Mouse (Mus musculus): Measurements from ENCODE around the gene Rps6ka4.

DNA sequence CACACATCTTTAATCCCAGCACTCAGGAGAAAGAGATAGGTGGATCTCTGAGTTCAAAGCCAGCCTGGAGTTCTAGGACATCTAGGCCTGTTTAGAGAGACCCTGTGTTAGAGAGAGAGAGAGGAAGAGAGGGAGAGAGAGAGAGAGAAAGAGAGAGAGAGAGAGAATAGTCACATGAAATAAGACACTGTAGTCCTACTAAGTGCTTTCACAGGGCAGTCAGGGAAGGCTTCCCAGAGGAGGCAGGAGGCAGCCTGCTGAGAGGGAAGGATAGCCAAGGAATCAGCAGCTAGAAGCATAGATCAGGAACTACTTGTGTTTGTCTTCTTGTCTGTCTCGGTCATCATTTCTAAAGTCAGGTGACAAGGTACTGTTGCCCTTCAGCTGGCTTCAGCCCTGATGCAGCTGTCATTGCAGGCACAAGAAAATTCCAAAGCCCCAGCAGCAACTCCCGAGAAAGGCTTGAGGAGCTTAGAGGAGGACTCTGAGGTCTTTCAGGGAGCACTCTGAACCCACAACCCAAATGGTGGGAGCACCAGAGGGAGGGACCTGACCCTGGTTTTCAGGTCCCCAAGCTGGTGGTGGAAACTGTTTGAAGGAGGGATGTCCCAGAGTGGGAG lies 18.7 kb upstream of the Rps6ka4 start:
- TF ChIP-seq MAX (IDR thresholded peaks at IDR 0.05; ENCODE audit: low read depth) (no peak), POLR2AphosphoS2 (IDR thresholded peaks at IDR 0.05; ENCODE audit: insufficient read length, low read depth) (no peak), POLR2A (IDR thresholded peaks at IDR 0.05; ENCODE audit: insufficient read length, low read depth) (no peak)

Measured in myocyte (in vitro differentiated cells).